Comparison of ENCODE assay signal across 8 mouse cellular contexts in genomic region chr4:127235742-127236487, GRCm38 (mm10). TPM values are rescaled to one million over a fixed set of nuclear protein-coding genes. Genes with fewer than 3 reads are reported as not detected.
DNase-seq lines count a peak whose midpoint lies in the region; ATAC-seq and TF ChIP-seq lines count a peak whose summit lies in the region.

No protein-coding gene starts in this region.

- peak overlapping the region; percentile 88 for H3K9ac ChIP-seq in ES-Bruce4 (ENCODE audit: low read depth, poor library complexity, severe bottlenecking)
- peak overlapping the region; percentile 74 for H3K9ac ChIP-seq in forebrain, embryonic 11.5 days (ENCODE audit: low read length)
- peak overlapping the region; percentile 27; the same call in 1 of the 2 replicates for H3K9ac ChIP-seq in heart, postnatal 0 days (replicated peaks; ENCODE audit: low read depth, low read length)
- H3K9ac ChIP-seq in lung, embryonic 15.5 days = peak overlapping the region; percentile 44

- peaks cover 4% of the 10 kb centered on the region for H3K4me1 ChIP-seq in ES-Bruce4 (ENCODE audit: control insufficient read depth, insufficient read depth, low read length)
- H3K4me1 ChIP-seq in forebrain, embryonic 11.5 days (replicated peaks; ENCODE audit: control insufficient read depth, insufficient read depth, low read length) = peaks cover 16% of the 10 kb centered on the region; the same call in 1 of the 2 replicates
- H3K4me1 ChIP-seq in heart, postnatal 0 days (ENCODE audit: control insufficient read depth, insufficient read depth) = no peaks in the 10 kb centered on the region
- H3K4me1 ChIP-seq in lung, embryonic 15.5 days = peaks cover 8% of the 10 kb centered on the region
- peaks cover 54% of the 10 kb centered on the region for H3K4me1 ChIP-seq in olfactory bulb, adult 2 months (ENCODE audit: control insufficient read depth, insufficient read depth, low read length)

- peak overlapping the region; percentile 100 for H3K4me2 ChIP-seq in forebrain, embryonic 11.5 days (ENCODE audit: low read depth, low read length, severe bottlenecking)
- H3K4me2 ChIP-seq in heart, postnatal 0 days (ENCODE audit: low read depth, low read length) = peak overlapping the region; percentile 87
- H3K4me2 ChIP-seq in lung, embryonic 15.5 days = peak overlapping the region; percentile 99

- DNase-seq in c-Kit-negative CD71-positive TER-119-positive erythroid progenitor cells, embryonic 14.5 days (ENCODE audit: low read depth, low spot score) = peak; percentile 16
- peak; percentile 95 for DNase-seq in forebrain, embryonic 11.5 days (ENCODE audit: low spot score)
- peak; percentile 67 for DNase-seq in heart, postnatal 0 days (ENCODE audit: low spot score)
- peak; percentile 85 to 98 for DNase-seq in kidney, postnatal 36 days
- DNase-seq in thymus, postnatal 0 days (ENCODE audit: low spot score) = peak; percentile 83

- TF ChIP-seq POLR2A in ES-Bruce4 (IDR thresholded peaks at IDR 0.05; ENCODE audit: insufficient read depth, low read length) = no peak
- TF ChIP-seq POLR2A in olfactory bulb, adult 2 months (IDR thresholded peaks at IDR 0.05; ENCODE audit: insufficient read depth, low read depth, low read length) = no peak

- peak; percentile 74 for ATAC-seq in forebrain, embryonic 11.5 days (replicated peaks; ENCODE audit: low FRiP score)
- ATAC-seq in heart, postnatal 0 days (ENCODE audit: insufficient read depth, low read depth) = peak; percentile 78
- ATAC-seq in lung, embryonic 15.5 days (ENCODE audit: borderline replicate concordance, extremely low read depth, low FRiP score, low TSS enrichment) = peak; percentile 72; the same call in 1 of the 2 replicates

- H3K27me3 ChIP-seq in ES-Bruce4 (ENCODE audit: control insufficient read depth, insufficient read depth, low read length, poor library complexity, severe bottlenecking) = no peaks in the 10 kb centered on the region
- peaks cover 5% of the 10 kb centered on the region; the same call in 1 of the 2 replicates for H3K27me3 ChIP-seq in forebrain, embryonic 11.5 days (ENCODE audit: control insufficient read depth, insufficient read depth, low read length)
- H3K27me3 ChIP-seq in heart, postnatal 0 days (ENCODE audit: control insufficient read depth, insufficient read depth, low read length) = peaks cover 23% of the 10 kb centered on the region
- peaks cover 50% of the 10 kb centered on the region for H3K27me3 ChIP-seq in lung, embryonic 15.5 days

- H3K27ac ChIP-seq in ES-Bruce4 (ENCODE audit: insufficient read depth, low read length) = no peak overlapping the region
- H3K27ac ChIP-seq in forebrain, embryonic 11.5 days (ENCODE audit: low read depth, low read length) = peak overlapping the region; percentile 18; the same call in 1 of the 2 replicates
- no peak overlapping the region for H3K27ac ChIP-seq in heart, postnatal 0 days (ENCODE audit: low read depth)
- H3K27ac ChIP-seq in lung, embryonic 15.5 days = no peak overlapping the region
- H3K27ac ChIP-seq in olfactory bulb, adult 2 months (ENCODE audit: insufficient read depth, low read depth, low read length) = 0 out of 2 replicates have a peak overlapping the region, but pooled peaks have one; percentile 27

- TF ChIP-seq EP300 in ES-Bruce4 (IDR thresholded peaks at IDR 0.05; ENCODE audit: insufficient read depth, low read depth, low read length) = no peak
- no peak for TF ChIP-seq EP300 in heart, postnatal 0 days (IDR thresholded peaks at IDR 0.05; ENCODE audit: low read depth)

- no peaks in the 10 kb centered on the region for H3K36me3 ChIP-seq in ES-Bruce4 (ENCODE audit: control insufficient read depth, insufficient read depth, low read length, poor library complexity, severe bottlenecking)
- H3K36me3 ChIP-seq in forebrain, embryonic 11.5 days (ENCODE audit: control insufficient read depth, insufficient read depth, low read length) = no peaks in the 10 kb centered on the region
- no peaks in the 10 kb centered on the region for H3K36me3 ChIP-seq in heart, postnatal 0 days (replicated peaks; ENCODE audit: control insufficient read depth, insufficient read depth, low read length)
- no peaks in the 10 kb centered on the region for H3K36me3 ChIP-seq in lung, embryonic 15.5 days

- under 1% methylated on average over 67 of the region's 67 CpGs for WGBS in forebrain, embryonic 11.5 days
- WGBS in heart, postnatal 0 days = under 1% methylated on average over 58 of the region's 67 CpGs
- WGBS in lung, embryonic 15.5 days = under 1% methylated on average over 56 of the region's 67 CpGs
- WGBS in olfactory bulb, adult 2 months = 2% methylated on average over 67 of the region's 67 CpGs

- no peaks in the 10 kb centered on the region for H3K9me3 ChIP-seq in ES-Bruce4 (replicated peaks; ENCODE audit: control insufficient read depth, insufficient read depth, low read length, poor library complexity, severe bottlenecking)
- H3K9me3 ChIP-seq in forebrain, embryonic 11.5 days (ENCODE audit: control insufficient read depth, low read length) = no peaks in the 10 kb centered on the region
- H3K9me3 ChIP-seq in heart, postnatal 0 days (replicated peaks; ENCODE audit: control insufficient read depth, low read length) = no peaks in the 10 kb centered on the region
- H3K9me3 ChIP-seq in lung, embryonic 15.5 days = no peaks in the 10 kb centered on the region

- TF ChIP-seq CTCF in ES-Bruce4 (IDR thresholded peaks at IDR 0.05; ENCODE audit: low read depth, low read length) = peak; percentile 62
- peak; percentile 60 for TF ChIP-seq CTCF in heart, postnatal 0 days (IDR thresholded peaks at IDR 0.05; ENCODE audit: low read depth)
- peak; percentile 34; the same call in 1 of the 2 replicates for TF ChIP-seq CTCF in olfactory bulb, adult 2 months (IDR thresholded peaks at IDR 0.05; ENCODE audit: insufficient read depth, low read depth, low read length)

- H3K4me3 ChIP-seq in ES-Bruce4 (ENCODE audit: low read depth, low read length) = peak overlapping the region; percentile 80
- H3K4me3 ChIP-seq in forebrain, embryonic 11.5 days (ENCODE audit: low read depth, low read length) = peak overlapping the region; percentile 46
- H3K4me3 ChIP-seq in heart, postnatal 0 days (ENCODE audit: low read depth, low read length) = peak overlapping the region; percentile 44
- peak overlapping the region; percentile 54 for H3K4me3 ChIP-seq in lung, embryonic 15.5 days
- H3K4me3 ChIP-seq in olfactory bulb, adult 2 months (ENCODE audit: insufficient read depth, low read depth, low read length) = peak overlapping the region; percentile 41

RNA-seq across cellular contexts. Expression of gene Smim12, which starts 7.7 kb away (rescaled TPM):
- 26.6 and 28.8 TPM in 2 replicates for polyA plus RNA-seq in ES-Bruce4 (2011; ENCODE audit: insufficient read depth, insufficient read length, low read depth, missing spikeins)
- polyA plus RNA-seq in forebrain, embryonic 11.5 days (2014; fragmentation: Nextera tagmentation; extraction: Ambion mirVana) = 53.3 and 54.5 TPM in 2 replicates
- 58.4 and 58.6 TPM in 2 replicates for total RNA-seq in heart, postnatal 0 days (2014; rRNA removed; ENCODE audit: low replicate concordance)
- polyA plus RNA-seq in heart, postnatal 0 days (2015; fragmentation: Nextera tagmentation; extraction: Ambion mirVana) = 69.0 and 74.7 TPM in 2 replicates
- 57.2 and 63.1 TPM in 2 replicates for polyA plus RNA-seq in lung, embryonic 15.5 days (2015; fragmentation: Nextera tagmentation; extraction: Ambion mirVana)
- not detected in 2 replicates for polyA plus RNA-seq in olfactory bulb, adult 2 months (2012; ENCODE audit: insufficient read depth, insufficient read length, low replicate concordance, missing spikeins)
- polyA plus RNA-seq in thymus, postnatal 0 days (2015; fragmentation: Nextera tagmentation; extraction: Ambion mirVana) = 57.9 and 59.4 TPM in 2 replicates

Comparison
In these comparisons a context has a peak if more than half of its experiments do, and no peak if none do; other contexts are left out.
1. H3K27ac ChIP-seq: peak in forebrain, embryonic 11.5 days (single experiment) and olfactory bulb, adult 2 months (single experiment); none in ES-Bruce4 (single experiment), heart, postnatal 0 days (single experiment) and lung, embryonic 15.5 days (single experiment).
2. H3K9ac ChIP-seq: peak in every context shown above with its lines; median percentile 88 in ES-Bruce4; 74 in forebrain, embryonic 11.5 days; 44 in lung, embryonic 15.5 days; 27 in heart, postnatal 0 days.
3. DNase-seq: peak in every context shown above with its lines; median percentile 95 in forebrain, embryonic 11.5 days; 92 in kidney, postnatal 36 days; 83 in thymus, postnatal 0 days; 67 in heart, postnatal 0 days; 16 in c-Kit-negative CD71-positive TER-119-positive erythroid progenitor cells, embryonic 14.5 days.
4. RNA of gene Smim12, which starts 7.7 kb away (polyA plus RNA-seq): 69.0 to 74.7 TPM in heart, postnatal 0 days, 57.9 to 59.4 TPM in thymus, postnatal 0 days, 57.2 to 63.1 TPM in lung, embryonic 15.5 days, 53.3 to 54.5 TPM in forebrain, embryonic 11.5 days and 26.6 to 28.8 TPM in ES-Bruce4; not detected in olfactory bulb, adult 2 months; every median in the first group is over 10 times any median in the second.
5. Peak in every context shown above with its lines, with median percentiles within 50 percentile points of each other: H3K4me3 ChIP-seq, CTCF ChIP-seq, ATAC-seq and H3K4me2 ChIP-seq.